Mouse (Mus musculus): Measurements from ENCODE around the gene Tnfrsf1a.

- TF ChIP-seq CTCF (IDR thresholded peaks at IDR 0.05; ENCODE audit: low read depth, low read length) = no peak
- no peak for TF ChIP-seq GATA2 (IDR thresholded peaks at IDR 0.05; ENCODE audit: borderline replicate concordance, low read depth, low read length)
- TF ChIP-seq GATA1 (IDR thresholded peaks at IDR 0.05; ENCODE audit: borderline replicate concordance, low read length) = no peak
- no peak for TF ChIP-seq TAL1 (conservative IDR thresholded peaks at IDR 0.05; ENCODE audit: low read depth, low read length)
- TF ChIP-seq POLR2AphosphoS5 (IDR thresholded peaks at IDR 0.05; ENCODE audit: insufficient replicate concordance, low read depth, low read length) = no peak
These were observed 46.8 kb upstream of the Tnfrsf1a start for GRCm38 (mm10) chr6:125302231-125302982.
